Mouse (Mus musculus) forebrain, embryonic 14.5 days (tissue): ENCODE results near the gene Bag6. TPM values are rescaled to one million over a fixed set of nuclear protein-coding genes. Genes with fewer than 3 reads are reported as not detected.

Experiments
- ATAC-seq: fragments of 200-750 bp; cut with Nextera tagmentation; 2 replicates; pipeline ENCODE4 v1.8.0; 2017; ENCODE audit warnings: mild to moderate bottlenecking, moderate library complexity
- DNase-seq: peaks from one replicate; pipeline ENCODE4 v3.0.0-alpha.2; 2015; ENCODE audit warnings: low spot score
- H3K27ac ChIP-seq: fragments of 300-500 bp; sonication (generic); 2 replicates; pipeline ENCODE4 v1.5.1; 2014; ENCODE audit warnings: low read depth, mild to moderate bottlenecking, control low read depth, low read length, moderate library complexity
- H3K27me3 ChIP-seq: fragments of 300-500 bp; sonication (generic); replicated peaks from 2 replicates; pipeline ENCODE4 v1.6.1; 2014; ENCODE audit warnings: low read length, control low read depth, mixed read lengths; ENCODE audit not compliant: control insufficient read depth, insufficient read depth
- H3K36me3 ChIP-seq: fragments of 300-500 bp; sonication (generic); 2 replicates; pipeline ENCODE4 v1.6.1; 2014; ENCODE audit warnings: low read length, control low read depth; ENCODE audit not compliant: control insufficient read depth, insufficient read depth
- H3K4me1 ChIP-seq: fragments of 300-500 bp; sonication (generic); 2 replicates; pipeline ENCODE4 v1.6.1; 2014; ENCODE audit warnings: antibody characterized with exemption, low read length, control low read depth; ENCODE audit not compliant: control insufficient read depth, insufficient read depth
- H3K4me2 ChIP-seq: fragments of 300-500 bp; sonication (generic); 2 replicates; pipeline ENCODE4 v1.6.1; 2014; ENCODE audit warnings: mild to moderate bottlenecking, control low read depth, low read length
- H3K4me3 ChIP-seq: fragments of 300-500 bp; sonication (generic); 2 replicates; pipeline ENCODE4 v1.5.1; 2014; ENCODE audit warnings: low read depth, low read length, control low read depth
- H3K9ac ChIP-seq: fragments of 300-500 bp; sonication (generic); 2 replicates; pipeline ENCODE4 v1.6.1; 2014; ENCODE audit warnings: mild to moderate bottlenecking, low read length, control low read depth, moderate library complexity
- H3K9me3 ChIP-seq: fragments of 300-500 bp; sonication (generic); replicated peaks from 2 replicates; pipeline ENCODE4 v1.6.1; 2016; ENCODE audit warnings: low read length, control low read depth, mixed read lengths; ENCODE audit not compliant: control insufficient read depth
- WGBS: fragments of 180-500 bp; shearing (Covaris S2); extraction: QIAGEN DNeasy Blood & Tissue Kit; methylation state at CpG from one replicate; pipeline ENCODE4 v1.1.7; 2014; 5-methylcytosine and 5-hydroxymethylcytosine counted together
- polyA plus RNA-seq: library from polyadenylated mRNA; unstranded; fragments of >200 nt; fragmentation: Nextera tagmentation; extraction: Ambion mirVana; gene quantifications from 2 replicates; pipeline ENCODE4 v1.2.1, GENCODE M21; 2014

Gene Bag6
- polyA plus RNA-seq, 1 experiment from 2014 or later = 144 TPM

GRCm38 (mm10) chr17:35161421-35161820, 26.4 kb downstream of the Bag6 start:
- Histone ChIP-seq H3K27ac (no peak overlapping the region), H3K4me2 (no peak overlapping the region), H3K9ac (no peak overlapping the region), H3K4me1 (peaks cover 18% of the 10 kb centered on the region), H3K4me3 (no peak overlapping the region; the same call in 1 of the 2 replicates), H3K27me3 (no peaks in the 10 kb centered on the region), H3K36me3 (peaks cover 62% of the 10 kb centered on the region), H3K9me3 (no peaks in the 10 kb centered on the region)
- ATAC-seq (no peak), DNase-seq (no peak)
- 86% methylated on average over 11 of the region's 11 CpGs for WGBS

- H3K36me3 ChIP-seq = peaks cover 55% of the 10 kb centered on the region
- 79% methylated on average over 14 of the region's 14 CpGs for WGBS
Measured at GRCm38 (mm10) chr17:35162121-35162520, 27.1 kb downstream of the Bag6 start.

DNA sequence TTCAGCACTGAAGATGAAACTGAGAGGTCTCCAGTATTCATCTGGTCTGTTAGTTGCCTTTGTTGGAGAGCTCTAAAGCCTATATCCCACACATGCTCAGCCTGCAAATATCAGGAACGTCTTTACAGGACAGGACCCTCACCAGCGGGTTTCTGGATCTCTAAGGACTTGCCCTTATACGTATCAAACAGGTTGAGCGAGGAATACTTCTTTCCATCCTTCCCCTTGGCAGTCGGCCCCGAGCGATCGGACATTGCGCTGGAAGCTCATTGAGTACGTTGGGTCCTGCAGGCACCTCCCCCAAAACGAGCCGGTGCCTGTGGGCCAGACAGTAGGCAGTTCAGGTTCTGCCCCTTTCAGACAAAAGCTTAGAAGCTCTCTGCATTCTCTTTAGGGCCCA, 27.8 kb downstream of the Bag6 start:
- H3K27ac ChIP-seq = no peak overlapping the region

More at GRCm38 (mm10) chr17:35162121-35162520, 27.1 kb downstream of the Bag6 start:
- DNase-seq (no peak), ATAC-seq (no peak)
- Histone ChIP-seq H3K9me3 (no peaks in the 10 kb centered on the region), H3K4me1 (peaks cover 18% of the 10 kb centered on the region), H3K27ac (no peak overlapping the region), H3K9ac (peak overlapping the region; percentile 99), H3K4me2 (peak overlapping the region; percentile 98), H3K27me3 (no peaks in the 10 kb centered on the region), H3K4me3 (peak overlapping the region; percentile 100)

DNA sequence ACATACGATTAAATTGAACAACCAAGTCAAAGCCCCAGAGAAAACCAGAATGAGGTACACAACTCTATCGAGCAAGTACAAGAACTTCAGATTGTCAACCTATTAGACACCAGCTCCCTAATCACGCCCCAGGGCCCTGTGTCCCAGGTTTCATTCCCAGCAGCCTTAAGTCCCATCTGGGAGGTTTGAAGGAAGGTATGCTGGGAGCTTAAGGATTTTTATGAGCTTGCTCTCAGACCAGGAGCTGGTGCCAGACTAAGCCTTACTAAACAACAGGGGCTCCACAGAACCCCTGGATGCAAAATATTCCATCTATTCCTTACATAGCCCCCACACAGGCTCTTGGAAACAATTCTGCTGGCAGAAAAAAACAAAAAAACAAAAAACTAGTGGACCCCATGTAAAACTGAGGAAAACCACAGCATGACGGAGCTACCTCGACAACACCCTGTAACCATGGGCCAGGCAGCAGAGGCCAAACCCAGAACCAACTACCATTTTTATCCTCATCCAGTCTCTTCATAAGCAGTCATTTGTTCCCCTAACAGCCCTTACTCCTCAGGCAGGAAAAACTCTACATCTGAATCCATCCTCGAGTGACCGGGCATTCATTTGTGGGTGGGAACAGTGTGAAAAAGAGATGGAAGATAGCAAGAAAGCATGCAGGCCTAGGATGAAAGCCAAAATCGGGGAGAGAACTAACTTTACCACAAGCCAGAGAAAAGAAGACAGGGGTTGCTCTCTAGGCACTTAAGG, 28.5 kb downstream of the Bag6 start:
- peaks cover 18% of the 10 kb centered on the region for H3K4me1 ChIP-seq
- whole genome bisulfite sequencing = 14% methylated on average over 8 of the region's 8 CpGs
- H3K27me3 ChIP-seq = no peaks in the 10 kb centered on the region
- H3K4me2 ChIP-seq = peak overlapping the region; percentile 98
- ATAC-seq (no peak), DNase-seq (no peak)
- H3K4me3 ChIP-seq = peak overlapping the region; percentile 100
- peak overlapping the region; percentile 99 for H3K9ac ChIP-seq
- H3K36me3 ChIP-seq = peaks cover 41% of the 10 kb centered on the region
- peak overlapping the region; percentile 97 for H3K27ac ChIP-seq
- no peaks in the 10 kb centered on the region for H3K9me3 ChIP-seq

More for the DNA sequence above, 27.8 kb downstream of the Bag6 start:
- DNase-seq (no peak), ATAC-seq (no peak)
- WGBS = 46% methylated on average over 12 of the region's 12 CpGs
- peak overlapping the region; percentile 100 for H3K4me3 ChIP-seq
- H3K9ac ChIP-seq = peak overlapping the region; percentile 99
- peak overlapping the region; percentile 98 for H3K4me2 ChIP-seq
- H3K4me1 ChIP-seq = peaks cover 18% of the 10 kb centered on the region
- no peaks in the 10 kb centered on the region for H3K9me3 ChIP-seq
- no peaks in the 10 kb centered on the region for H3K27me3 ChIP-seq
- peaks cover 49% of the 10 kb centered on the region for H3K36me3 ChIP-seq

DNA sequence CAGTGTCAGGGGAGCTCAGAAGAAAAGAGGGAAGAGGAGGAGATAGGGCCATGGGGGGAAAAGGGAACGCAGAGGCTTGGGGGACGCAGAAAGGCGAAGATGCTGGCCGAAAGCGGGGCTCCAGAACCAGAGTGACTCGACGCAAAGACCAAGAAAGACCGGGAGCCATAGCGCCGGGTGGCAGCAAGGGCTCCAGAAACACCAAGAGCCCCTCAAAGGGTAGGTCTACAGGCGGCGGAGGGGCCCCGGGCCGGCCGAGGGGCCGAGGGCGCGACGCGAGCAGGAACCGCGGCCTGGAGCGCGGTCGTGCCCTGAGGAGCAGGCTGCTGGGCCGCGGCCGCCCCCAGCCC, 29.2 kb downstream of the Bag6 start:
- peaks cover 18% of the 10 kb centered on the region for H3K4me1 ChIP-seq
- under 1% methylated on average over 23 of the region's 28 CpGs for WGBS
- no peak for ATAC-seq

DNA sequence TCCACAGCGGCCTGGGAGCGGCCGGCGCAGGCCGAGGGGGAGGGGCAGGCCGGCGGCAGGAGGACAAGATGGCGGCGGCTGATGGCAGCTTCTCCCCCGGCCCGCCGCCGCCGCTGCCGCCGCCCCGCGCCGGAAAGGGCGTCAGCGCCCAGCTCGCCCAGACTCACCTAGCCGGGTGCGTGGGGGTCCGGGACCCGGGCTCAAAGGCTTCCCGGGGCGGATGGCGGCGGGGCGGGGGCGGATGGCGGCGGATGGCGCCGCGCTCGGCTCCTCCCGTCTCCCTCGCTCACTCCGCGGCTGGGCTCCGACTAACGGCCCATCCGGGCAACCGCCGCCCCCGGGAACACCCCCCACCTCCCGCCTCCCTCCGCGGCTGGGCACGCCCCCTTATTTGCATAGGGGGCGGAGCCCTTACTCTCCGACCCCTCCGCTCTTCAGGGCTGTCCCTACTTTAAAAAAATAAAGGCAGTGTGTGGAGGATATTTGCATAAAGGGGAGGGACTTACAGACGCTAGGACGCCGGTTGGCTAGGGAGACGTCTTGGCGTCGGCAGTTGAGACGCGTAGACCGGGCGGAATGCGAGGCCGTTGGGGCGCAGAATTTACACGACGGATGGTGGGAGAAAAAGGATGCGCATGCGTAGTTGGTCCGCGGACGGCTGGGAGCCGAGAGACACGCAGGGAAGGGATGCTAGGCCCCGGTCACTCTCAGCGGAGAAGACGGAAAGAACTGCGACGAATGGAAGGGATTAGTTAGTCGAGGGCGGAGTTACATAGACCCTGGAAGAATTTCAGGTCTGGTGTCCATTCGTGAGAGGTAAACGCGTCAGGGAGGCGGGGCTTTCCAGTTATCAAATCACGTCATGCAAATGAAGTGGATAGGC, 29.8 kb downstream of the Bag6 start, which contains the start of gene Prrc2a:
Prrc2a (minus strand) TSS at position 330 of the 883 bp plus-strand sequence.
- WGBS = under 1% methylated on average over 71 of the region's 89 CpGs
- Histone ChIP-seq H3K4me2 (peak within 1 kb of the TSS; percentile 98), H3K9me3 (no peaks in the 10 kb centered on the region), H3K27ac (peak within 1 kb of the TSS; percentile 97), H3K36me3 (peaks cover 28% of the 10 kb centered on the region), H3K9ac (peak within 1 kb of the TSS; percentile 99), H3K4me1 (peaks cover 18% of the 10 kb centered on the region), H3K27me3 (no peaks in the 10 kb centered on the region), H3K4me3 (peak within 1 kb of the TSS; percentile 100)
- peak; percentile 100 for DNase-seq
- peak; percentile 95 for ATAC-seq

More for the DNA sequence above, 29.2 kb downstream of the Bag6 start:
- Histone ChIP-seq H3K27me3 (no peaks in the 10 kb centered on the region), H3K4me3 (peak overlapping the region; percentile 100), H3K9ac (peak overlapping the region; percentile 99), H3K9me3 (no peaks in the 10 kb centered on the region), H3K27ac (peak overlapping the region; percentile 97), H3K36me3 (peaks cover 34% of the 10 kb centered on the region), H3K4me2 (peak overlapping the region; percentile 98)
- no peak for DNase-seq

GRCm38 (mm10) chr17:35165451-35166155, 30.6 kb downstream of the Bag6 start:
- H3K27me3 ChIP-seq = no peaks in the 10 kb centered on the region
- peak overlapping the region; percentile 63 for H3K4me2 ChIP-seq
- no peaks in the 10 kb centered on the region for H3K9me3 ChIP-seq
- DNase-seq (no peak), ATAC-seq (peak; percentile 87)
- peak overlapping the region; percentile 100 for H3K4me3 ChIP-seq
- peaks cover 20% of the 10 kb centered on the region for H3K36me3 ChIP-seq
- H3K4me1 ChIP-seq = peaks cover 18% of the 10 kb centered on the region
- peak overlapping the region; percentile 64 for H3K9ac ChIP-seq
- WGBS = 18% methylated on average over 12 of the region's 12 CpGs
- peak overlapping the region; percentile 97 for H3K27ac ChIP-seq

DNA sequence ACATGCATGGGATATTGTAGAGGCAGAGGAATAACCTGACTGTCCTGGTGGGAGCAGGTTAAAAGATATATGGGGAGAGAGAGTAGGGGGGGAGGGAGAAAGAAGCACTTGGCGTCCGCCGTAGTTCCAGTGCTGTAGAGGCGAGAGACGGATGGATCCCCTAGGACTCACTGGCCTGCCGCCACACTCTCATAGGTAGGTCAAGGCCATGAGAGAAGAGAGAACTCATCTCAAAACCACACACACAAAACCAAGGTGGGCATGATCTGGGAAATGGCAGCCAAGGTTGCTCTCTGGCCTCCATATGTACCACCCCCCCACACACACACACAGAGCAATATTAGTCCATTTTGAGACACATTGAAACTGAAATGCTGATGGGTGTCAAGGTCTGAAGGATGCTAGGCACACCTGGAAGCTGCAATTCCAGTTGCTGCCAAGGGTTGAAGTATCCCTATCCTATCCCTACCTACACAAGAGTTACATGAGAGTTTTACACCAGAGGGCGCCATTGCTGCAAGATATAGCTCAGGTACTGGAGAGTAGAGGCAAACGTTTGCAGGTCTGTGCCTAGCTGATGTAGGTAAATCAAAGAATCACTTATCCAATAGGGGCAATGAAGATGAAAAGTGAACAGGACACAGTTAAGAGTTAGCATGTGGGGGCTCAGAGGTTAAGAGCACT, 31.5 kb downstream of the Bag6 start:
- peak overlapping the region; percentile 97 for H3K27ac ChIP-seq
- H3K36me3 ChIP-seq = peaks cover 11% of the 10 kb centered on the region
- no peak for ATAC-seq
- 70% methylated on average over 8 of the region's 8 CpGs for WGBS
- peak; percentile 82 for DNase-seq
- H3K27me3 ChIP-seq = no peaks in the 10 kb centered on the region
- H3K4me1 ChIP-seq = peaks cover 18% of the 10 kb centered on the region
- H3K4me2 ChIP-seq = peak overlapping the region; percentile 63
- peak overlapping the region; percentile 64 for H3K9ac ChIP-seq
- H3K4me3 ChIP-seq = peak overlapping the region; percentile 100
- H3K9me3 ChIP-seq = no peaks in the 10 kb centered on the region
